Mouse (Mus musculus) common myeloid progenitor, adult 5-6 weeks (primary cell): ENCODE results near the gene Retnlb. TPM values are rescaled to one million over a fixed set of nuclear protein-coding genes. Genes with fewer than 3 reads are reported as not detected.

ENCODE experiments used
- ATAC-seq: replicated peaks from 2 replicates; pipeline ENCODE4 v1.8.0; 2016; ENCODE audit warnings: low read depth, mild to moderate bottlenecking, moderate TSS enrichment, inconsistent platforms; ENCODE audit not compliant: poor library complexity, severe bottlenecking
- total RNA-seq: library from RNA; stranded (forward); fragments of 200-1000, 187-1606 nt; gene quantifications from 2 replicates; pipeline ENCODE4 v1.2.3, GENCODE M21; 2017

The Retnlb gene
- not detected in 2 replicates for total RNA-seq

- ATAC-seq = no peak
Measured at GRCm38 (mm10) chr16:48816695-48817094, at the start of gene Retnlb. Gene Retnlb, plus strand, starts transcription at chr16:48816856.

GRCm38 (mm10) chr16:48769183-48769582 lies 47.5 kb upstream of the Retnlb start:
- no peak for ATAC-seq

GRCm38 (mm10) chr16:48771971-48772445 lies 44.6 kb upstream of the Retnlb start, which contains the start of gene Trat1:
Gene Trat1, minus strand, starts transcription at chr16:48772021.
- ATAC-seq = 0 out of 2 replicates have a peak, but pooled peaks have one; percentile 32

- no peak for ATAC-seq
Measured at GRCm38 (mm10) chr16:48777254-48777653, 39.4 kb upstream of the Retnlb start.

- ATAC-seq = peak; percentile 80
Measured at GRCm38 (mm10) chr16:48786258-48786657, 30.4 kb upstream of the Retnlb start.

- ATAC-seq = peak; percentile 82
Measured at GRCm38 (mm10) chr16:48788704-48789185, 27.9 kb upstream of the Retnlb start.

- ATAC-seq = no peak
Measured at GRCm38 (mm10) chr16:48798285-48798684, 18.4 kb upstream of the Retnlb start.

- ATAC-seq = no peak
Measured at GRCm38 (mm10) chr16:48799470-48799869, 17.2 kb upstream of the Retnlb start.

- peak; percentile 96 for ATAC-seq
Measured at GRCm38 (mm10) chr16:48800906-48801305, 15.8 kb upstream of the Retnlb start.

- ATAC-seq = no peak
Measured at GRCm38 (mm10) chr16:48805412-48805811, 11.2 kb upstream of the Retnlb start.

GRCm38 (mm10) chr16:48806521-48806920 lies 10.1 kb upstream of the Retnlb start:
- ATAC-seq = 0 out of 2 replicates have a peak, but pooled peaks have one; percentile 29

- ATAC-seq = no peak
Measured at GRCm38 (mm10) chr16:48809374-48809773, 7.3 kb upstream of the Retnlb start.

- ATAC-seq = peak; percentile 52; the same call in 1 of the 2 replicates
Measured at GRCm38 (mm10) chr16:48811881-48812436, 4.7 kb upstream of the Retnlb start.

GRCm38 (mm10) chr16:48818524-48818923 lies 1.9 kb downstream of the Retnlb start:
- ATAC-seq = peak; percentile 25; the same call in 1 of the 2 replicates

- no peak for ATAC-seq
Measured at GRCm38 (mm10) chr16:48826474-48826873, 9.8 kb downstream of the Retnlb start.

- no peak for ATAC-seq
Measured at GRCm38 (mm10) chr16:48827625-48828024, 11.0 kb downstream of the Retnlb start.

- peak; percentile 46; the same call in 1 of the 2 replicates for ATAC-seq
Measured at GRCm38 (mm10) chr16:48829060-48829459, 12.4 kb downstream of the Retnlb start.

GRCm38 (mm10) chr16:48832055-48832454 lies 15.4 kb downstream of the Retnlb start:
- no peak for ATAC-seq

GRCm38 (mm10) chr16:48833626-48834025 lies 17.0 kb downstream of the Retnlb start:
- ATAC-seq = peak; percentile 97

GRCm38 (mm10) chr16:48842266-48842665 lies 25.6 kb downstream of the Retnlb start, which contains the start of gene Retnla:
Gene Retnla, plus strand, starts transcription at chr16:48842551.
- no peak for ATAC-seq

- ATAC-seq = peak; percentile 92
Measured at GRCm38 (mm10) chr16:48843671-48844386, 27.2 kb downstream of the Retnlb start.
